Mouse (Mus musculus): ENCODE measurements at regions not wholly inside any gene's neighbourhood (a gene's known extent, or its start where the extent isn't known, plus 50 kb on each side); places are given as distances from the start of the nearest gene placed in this dataset.

GRCm38 (mm10) chr12:32546356-32546755 lies 167.9 kb downstream of the Ccdc71l start:
- Histone ChIP-seq H3K27ac (ENCODE audit: low read depth) (no peak overlapping the region), H3K27me3 (ENCODE audit: insufficient read depth, low read length) (no peaks in the 10 kb centered on the region), H3K9ac (no peak overlapping the region), H3K36me3 (ENCODE audit: insufficient read depth) (no peaks in the 10 kb centered on the region), H3K4me3 (ENCODE audit: low read depth, low read length) (no peak overlapping the region), H3K4me2 (no peak overlapping the region), H3K9me3 (ENCODE audit: low read depth, low read length) (no peaks in the 10 kb centered on the region), H3K4me1 (ENCODE audit: insufficient read depth) (no peaks in the 10 kb centered on the region)
- DNase-seq (no peak), ATAC-seq (ENCODE audit: insufficient read depth) (no peak)
- no peak for TF ChIP-seq CTCF (IDR thresholded peaks at IDR 0.05; ENCODE audit: low read depth)

GRCm38 (mm10) chr12:32553793-32554192 lies 175.3 kb downstream of the Ccdc71l start:
- Histone ChIP-seq H3K9ac (no peak overlapping the region), H3K9me3 (ENCODE audit: low read depth, low read length) (no peaks in the 10 kb centered on the region), H3K4me1 (ENCODE audit: insufficient read depth) (no peaks in the 10 kb centered on the region), H3K4me2 (no peak overlapping the region), H3K4me3 (ENCODE audit: low read depth, low read length) (no peak overlapping the region), H3K27me3 (ENCODE audit: insufficient read depth, low read length) (no peaks in the 10 kb centered on the region), H3K36me3 (ENCODE audit: insufficient read depth) (no peaks in the 10 kb centered on the region), H3K27ac (ENCODE audit: low read depth) (no peak overlapping the region)
- no peak for TF ChIP-seq CTCF (IDR thresholded peaks at IDR 0.05; ENCODE audit: low read depth)
- DNase-seq: no peak
- ATAC-seq (ENCODE audit: insufficient read depth): no peak
- WGBS: 91% methylated on average over 5 of the region's 5 CpGs

- no peak overlapping the region for H3K4me2 ChIP-seq
- H3K36me3 ChIP-seq (ENCODE audit: insufficient read depth): no peaks in the 10 kb centered on the region
- 67% methylated on average over 3 of the region's 3 CpGs for WGBS
- ATAC-seq (ENCODE audit: insufficient read depth): no peak
- H3K27me3 ChIP-seq (ENCODE audit: insufficient read depth, low read length): no peaks in the 10 kb centered on the region
- H3K4me1 ChIP-seq (ENCODE audit: insufficient read depth): no peaks in the 10 kb centered on the region
- no peak overlapping the region for H3K9ac ChIP-seq
- H3K9me3 ChIP-seq (ENCODE audit: low read depth, low read length): no peaks in the 10 kb centered on the region
- no peak for TF ChIP-seq CTCF (IDR thresholded peaks at IDR 0.05; ENCODE audit: low read depth)
- no peak overlapping the region for H3K27ac ChIP-seq (ENCODE audit: low read depth)
- no peak overlapping the region for H3K4me3 ChIP-seq (ENCODE audit: low read depth, low read length)
- no peak for DNase-seq
Observed at GRCm38 (mm10) chr12:32567777-32568176, 189.3 kb downstream of the Ccdc71l start.

GRCm38 (mm10) chr12:32581304-32581703 lies 202.8 kb downstream of the Ccdc71l start:
- Histone ChIP-seq H3K36me3 (ENCODE audit: insufficient read depth) (no peaks in the 10 kb centered on the region), H3K4me2 (no peak overlapping the region), H3K9ac (no peak overlapping the region), H3K4me3 (ENCODE audit: low read depth, low read length) (no peak overlapping the region), H3K27ac (ENCODE audit: low read depth) (no peak overlapping the region), H3K4me1 (ENCODE audit: insufficient read depth) (no peaks in the 10 kb centered on the region), H3K27me3 (ENCODE audit: insufficient read depth, low read length) (no peaks in the 10 kb centered on the region), H3K9me3 (ENCODE audit: low read depth, low read length) (no peaks in the 10 kb centered on the region)
- no peak for TF ChIP-seq CTCF (IDR thresholded peaks at IDR 0.05; ENCODE audit: low read depth)
- ATAC-seq (ENCODE audit: insufficient read depth) (no peak), DNase-seq (peak; percentile 11)
- WGBS: 66% methylated on average over 6 of the region's 6 CpGs

DNA sequence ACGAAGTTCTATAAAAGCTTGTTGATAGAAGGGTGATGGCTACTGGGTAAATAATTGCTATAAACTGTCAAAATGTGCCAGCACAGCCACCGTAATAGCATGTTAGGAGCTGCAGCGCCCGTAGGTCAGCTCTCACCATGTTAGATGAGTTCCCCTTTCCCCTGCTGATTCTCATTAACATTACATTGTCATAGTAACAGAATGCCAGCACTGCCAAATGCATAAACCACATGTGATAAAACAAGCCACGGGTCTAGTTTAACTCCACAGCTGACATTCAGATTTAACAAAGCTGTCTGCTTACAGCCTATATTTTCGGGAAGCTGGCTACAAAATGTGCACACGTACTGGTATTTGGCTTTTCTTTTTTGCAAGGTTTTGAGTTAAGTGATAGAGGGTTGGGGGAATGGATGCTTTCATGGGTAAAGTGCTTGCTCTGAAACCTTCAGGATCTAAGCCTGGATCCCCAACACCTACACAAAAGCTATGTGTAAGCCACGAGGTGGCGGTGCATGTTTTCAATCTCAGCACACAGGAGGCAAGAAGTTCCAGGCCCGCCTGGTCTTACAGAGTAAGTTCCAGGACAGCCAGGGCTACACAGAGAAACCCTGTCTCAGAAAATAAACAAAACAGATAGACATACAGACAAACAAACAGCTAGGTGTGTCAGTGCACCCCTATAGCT lies 217.1 kb upstream of the Nampt start:
- H3K4me2 ChIP-seq: no peak overlapping the region
- H3K27ac ChIP-seq (ENCODE audit: low read depth): no peak overlapping the region
- no peaks in the 10 kb centered on the region for H3K27me3 ChIP-seq (ENCODE audit: insufficient read depth, low read length)
- H3K4me3 ChIP-seq (ENCODE audit: low read depth, low read length): no peak overlapping the region
- no peak for ATAC-seq (ENCODE audit: insufficient read depth)
- peaks cover 3% of the 10 kb centered on the region; the same call in 1 of the 2 replicates for H3K9me3 ChIP-seq (ENCODE audit: low read depth, low read length)
- H3K36me3 ChIP-seq (ENCODE audit: insufficient read depth): no peaks in the 10 kb centered on the region
- no peaks in the 10 kb centered on the region for H3K4me1 ChIP-seq (ENCODE audit: insufficient read depth)
- H3K9ac ChIP-seq: no peak overlapping the region
- 69% methylated on average over 10 of the region's 10 CpGs for WGBS
- peak; percentile 5 for DNase-seq
- TF ChIP-seq CTCF (IDR thresholded peaks at IDR 0.05; ENCODE audit: low read depth): no peak

DNA sequence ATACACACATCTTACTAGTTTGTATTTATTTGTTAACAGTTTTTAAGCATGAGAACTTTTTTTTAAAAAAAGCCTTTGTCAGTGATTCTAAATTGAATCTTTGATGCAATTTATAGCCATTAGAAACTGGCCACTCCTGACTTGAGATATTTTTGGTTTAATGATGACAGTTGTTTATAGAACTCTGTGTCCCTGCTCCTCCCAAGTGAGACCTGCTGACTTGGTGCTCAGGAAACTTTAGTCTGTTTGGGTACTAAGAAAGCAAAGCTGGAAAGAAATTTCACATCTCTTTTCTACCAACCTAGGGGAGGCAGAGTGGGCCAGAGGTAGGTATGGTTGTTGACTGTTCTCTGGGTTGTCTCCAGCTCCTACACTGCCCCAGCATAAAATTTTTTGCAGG lies 214.0 kb upstream of the Nampt start:
- Histone ChIP-seq H3K9me3 (ENCODE audit: low read depth, low read length) (peaks cover 3% of the 10 kb centered on the region; the same call in 1 of the 2 replicates), H3K27ac (ENCODE audit: low read depth) (no peak overlapping the region), H3K36me3 (ENCODE audit: insufficient read depth) (no peaks in the 10 kb centered on the region), H3K27me3 (ENCODE audit: insufficient read depth, low read length) (no peaks in the 10 kb centered on the region), H3K4me1 (ENCODE audit: insufficient read depth) (no peaks in the 10 kb centered on the region), H3K4me2 (no peak overlapping the region), H3K9ac (no peak overlapping the region), H3K4me3 (ENCODE audit: low read depth, low read length) (no peak overlapping the region)
- DNase-seq (no peak), ATAC-seq (ENCODE audit: insufficient read depth) (no peak)
- TF ChIP-seq CTCF (IDR thresholded peaks at IDR 0.05; ENCODE audit: low read depth): no peak

DNA sequence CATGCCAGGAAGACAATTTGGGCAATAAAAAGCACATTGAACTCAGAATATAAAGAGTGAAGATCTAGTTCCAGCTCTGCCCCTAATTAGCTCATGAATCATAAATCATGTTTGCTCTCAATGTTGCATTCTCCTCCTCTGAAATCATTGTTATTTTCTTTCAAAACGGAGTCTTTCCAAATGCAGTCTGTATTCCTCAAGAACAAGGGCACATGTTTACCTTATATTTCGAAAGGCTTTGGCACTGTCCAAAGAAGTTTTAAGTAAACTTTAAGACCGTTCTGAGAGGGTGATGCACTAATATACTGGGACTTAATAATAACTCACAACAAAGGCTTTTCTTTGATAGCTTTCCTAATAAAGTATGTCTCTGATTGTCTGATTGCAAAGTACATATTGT lies 204.3 kb upstream of the Nampt start:
- H3K36me3 ChIP-seq (ENCODE audit: insufficient read depth): no peaks in the 10 kb centered on the region
- H3K9me3 ChIP-seq (ENCODE audit: low read depth, low read length): no peaks in the 10 kb centered on the region
- no peak overlapping the region for H3K27ac ChIP-seq (ENCODE audit: low read depth)
- no peak for ATAC-seq (ENCODE audit: insufficient read depth)
- H3K4me2 ChIP-seq: no peak overlapping the region
- H3K9ac ChIP-seq: no peak overlapping the region
- H3K4me1 ChIP-seq (ENCODE audit: insufficient read depth): no peaks in the 10 kb centered on the region
- no peak for DNase-seq
- H3K4me3 ChIP-seq (ENCODE audit: low read depth, low read length): no peak overlapping the region
- WGBS: 43% methylated on average over 3 of the region's 3 CpGs
- no peak for TF ChIP-seq CTCF (IDR thresholded peaks at IDR 0.05; ENCODE audit: low read depth)
- no peaks in the 10 kb centered on the region for H3K27me3 ChIP-seq (ENCODE audit: insufficient read depth, low read length)

DNA sequence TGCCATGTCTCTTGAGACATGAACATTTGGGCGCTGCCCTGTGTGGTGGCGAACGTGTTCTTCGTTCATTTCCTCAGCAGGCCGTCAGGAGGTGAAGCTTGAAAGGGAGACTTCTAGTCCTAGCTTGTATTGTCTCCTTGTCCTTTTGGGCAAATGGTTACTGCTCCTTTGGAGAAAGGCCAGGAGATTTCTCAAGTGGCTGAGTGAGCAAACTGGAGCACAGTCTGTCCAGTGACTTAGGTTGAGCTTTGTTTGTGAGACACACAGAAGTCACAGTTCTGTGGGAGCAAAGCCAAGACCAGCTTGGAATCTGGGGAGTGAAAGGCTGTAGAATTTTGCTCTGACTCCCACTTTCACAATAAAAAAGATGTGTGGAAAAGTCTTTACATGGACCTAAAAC lies 203.3 kb upstream of the Nampt start:
- Histone ChIP-seq H3K9me3 (ENCODE audit: low read depth, low read length) (no peaks in the 10 kb centered on the region), H3K36me3 (ENCODE audit: insufficient read depth) (no peaks in the 10 kb centered on the region), H3K9ac (no peak overlapping the region), H3K4me3 (ENCODE audit: low read depth, low read length) (no peak overlapping the region), H3K27ac (ENCODE audit: low read depth) (no peak overlapping the region), H3K4me1 (ENCODE audit: insufficient read depth) (no peaks in the 10 kb centered on the region), H3K4me2 (no peak overlapping the region), H3K27me3 (ENCODE audit: insufficient read depth, low read length) (no peaks in the 10 kb centered on the region)
- DNase-seq (peak; percentile 33), ATAC-seq (ENCODE audit: insufficient read depth) (no peak)
- 74% methylated on average over 5 of the region's 5 CpGs for WGBS
- no peak for TF ChIP-seq CTCF (IDR thresholded peaks at IDR 0.05; ENCODE audit: low read depth)

Data from lung, embryonic 14.5 days (tissue).